Mouse (Mus musculus) small intestine, adult 2 months (tissue): ENCODE measurements around the gene Impg1.

ENCODE experiments used
- CTCF ChIP-seq: fragments of 200-500 bp; IDR thresholded peaks from 2 replicates; pipeline ENCODE4 v1.5.1; 2012; ENCODE audit warnings: low read depth, mild to moderate bottlenecking, control low read depth, inconsistent platforms, low read length, moderate library complexity, mixed read lengths; ENCODE audit not compliant: insufficient replicate concordance, insufficient read length; ENCODE audit errors: extremely low read depth
- POLR2A ChIP-seq: fragments of 200-500 bp; IDR thresholded peaks from 2 replicates; pipeline ENCODE4 v1.6.1; 2012; ENCODE audit warnings: low read depth, mild to moderate bottlenecking, control low read depth, inconsistent platforms, low read length, moderate library complexity

GRCm38 (mm10) chr9:80342520-80342919 lies 122.8 kb downstream of the Impg1 start:
- TF ChIP-seq POLR2A (no peak), CTCF (no peak)
